Mouse (Mus musculus) 416B (cell line): ENCODE results near the gene Stard13.

Source experiments
- DNase-seq: peaks from one replicate; pipeline ENCODE4 v3.0.0; 2011; ENCODE audit warnings: low read depth

The Stard13 gene

GRCm38 (mm10) chr5:151142241-151142640, 91.4 kb downstream of the Stard13 start:
- DNase-seq: peak; percentile 31

GRCm38 (mm10) chr5:151137901-151138300, 95.7 kb downstream of the Stard13 start:
- DNase-seq: no peak

DNA sequence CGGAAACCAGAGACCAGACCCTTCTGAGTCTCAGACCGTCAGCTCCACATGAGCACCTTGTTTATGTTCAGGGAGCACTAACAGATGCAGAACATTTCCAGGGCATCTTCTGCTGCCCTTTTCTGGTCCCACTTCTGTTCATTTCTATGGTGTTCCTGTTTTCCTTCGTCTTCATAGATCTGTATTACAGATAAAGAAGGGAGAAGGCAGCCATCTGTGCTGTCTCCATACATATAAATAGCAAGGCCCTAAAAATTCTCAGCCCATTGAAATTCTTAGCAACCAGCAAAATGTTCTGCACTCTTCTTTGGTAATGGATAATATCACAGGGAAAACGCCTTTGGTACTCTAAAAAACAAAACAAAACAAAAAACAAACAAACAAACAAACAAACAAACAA, 96.3 kb downstream of the Stard13 start:
- DNase-seq: no peak

GRCm38 (mm10) chr5:151135965-151136364, 97.7 kb downstream of the Stard13 start:
- no peak for DNase-seq

DNA sequence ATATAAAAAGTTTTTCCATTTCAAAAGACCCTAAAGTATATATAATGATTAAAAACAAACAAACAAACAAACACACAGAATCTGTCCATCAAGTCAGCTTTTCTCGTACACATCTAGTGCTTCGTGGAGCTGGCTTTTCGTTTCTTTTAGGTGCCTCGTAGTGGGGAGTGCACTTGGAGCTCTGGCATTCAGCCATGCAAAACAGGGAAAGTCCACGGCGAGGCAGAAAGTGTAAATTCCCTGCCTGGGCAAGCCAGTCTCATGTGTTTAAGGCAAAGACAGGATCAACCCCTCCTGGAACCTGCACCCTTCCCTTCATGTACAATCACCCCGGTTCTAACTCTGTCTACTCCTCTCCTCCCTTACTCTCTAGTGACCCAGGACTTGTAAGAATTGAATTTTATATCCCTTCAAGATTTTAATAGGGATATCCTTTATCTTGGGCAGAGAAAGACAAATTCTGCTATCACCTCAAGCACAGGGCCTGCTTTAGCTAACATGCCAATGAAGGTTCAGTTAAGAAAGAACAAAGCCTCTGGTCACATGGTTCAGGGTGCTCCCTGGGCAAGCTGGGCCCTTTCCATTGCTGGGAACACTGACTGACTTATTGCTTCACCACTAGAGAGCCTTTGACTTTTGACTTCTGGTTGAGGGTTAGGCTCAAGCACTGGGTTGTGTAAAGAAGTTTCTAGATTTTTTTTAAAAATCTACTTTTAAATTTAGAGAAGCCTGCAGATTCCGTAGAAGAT, 98.4 kb downstream of the Stard13 start:
- no peak for DNase-seq

DNA sequence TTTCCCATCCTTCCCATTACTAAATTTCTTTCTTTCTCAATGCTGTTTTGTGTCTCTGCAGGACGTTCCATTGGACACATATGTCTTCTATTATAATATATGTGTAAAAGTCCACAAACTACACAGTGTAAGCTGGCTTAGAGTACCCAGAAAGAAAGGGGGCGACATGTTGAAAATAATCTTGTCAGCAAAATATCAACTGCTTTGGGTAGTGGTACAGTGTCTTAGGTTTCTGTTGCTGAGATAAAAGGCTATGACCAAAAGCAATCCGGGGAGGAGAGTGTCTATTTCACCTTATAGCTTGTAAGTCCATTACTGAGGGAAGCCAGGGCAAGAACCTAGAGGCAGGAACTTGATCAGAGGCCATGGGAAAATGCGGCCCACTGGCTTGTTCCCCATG, 99.4 kb downstream of the Stard13 start:
- DNase-seq: no peak

GRCm38 (mm10) chr5:151133744-151134143, 99.9 kb downstream of the Stard13 start:
- DNase-seq: no peak

DNA sequence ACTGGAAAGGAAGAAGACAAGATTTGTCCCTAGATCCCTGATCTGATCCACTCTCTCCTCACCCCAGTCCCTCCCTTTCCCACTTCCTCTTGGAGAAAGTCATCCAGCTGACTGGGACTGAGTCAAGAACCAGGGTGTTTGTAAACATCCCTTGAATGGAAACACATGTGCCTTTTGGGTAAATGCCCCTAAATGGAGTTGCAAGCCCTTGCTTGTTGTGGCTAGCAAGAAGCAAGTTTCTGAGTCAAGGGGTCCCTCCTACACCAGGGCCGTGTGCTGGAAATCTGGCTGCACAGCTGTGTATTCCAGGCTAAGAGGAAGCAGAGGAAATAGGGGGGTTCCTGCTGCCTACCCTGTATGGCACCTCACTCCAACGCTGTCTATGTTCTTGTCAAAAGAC, 103.9 kb downstream of the Stard13 start:
- DNase-seq: no peak

GRCm38 (mm10) chr5:151127298-151127717, 106.3 kb downstream of the Stard13 start:
- DNase-seq: no peak

GRCm38 (mm10) chr5:151126608-151127005, 107.0 kb downstream of the Stard13 start:
- DNase-seq: no peak

GRCm38 (mm10) chr5:151125985-151126607, 107.5 kb downstream of the Stard13 start:
- no peak for DNase-seq

DNA sequence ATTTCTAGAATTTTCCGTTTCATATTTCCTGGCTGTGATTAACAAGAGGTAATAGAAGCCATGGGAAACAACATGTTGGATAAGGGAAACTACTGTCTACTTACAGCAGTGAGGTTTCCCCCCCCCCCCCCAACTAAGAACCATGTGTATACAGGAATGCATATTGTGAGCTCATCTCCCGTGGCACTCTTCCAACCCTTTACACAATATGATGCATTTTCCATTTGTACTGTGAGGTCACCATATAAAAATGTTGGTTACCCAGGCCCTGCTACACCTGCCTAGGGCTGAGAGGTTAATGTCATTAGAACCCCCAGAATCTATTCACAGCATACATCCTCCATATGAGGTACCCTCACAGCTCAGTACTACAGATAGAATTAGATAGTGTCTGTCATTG, 115.8 kb downstream of the Stard13 start:
- DNase-seq: no peak

DNA sequence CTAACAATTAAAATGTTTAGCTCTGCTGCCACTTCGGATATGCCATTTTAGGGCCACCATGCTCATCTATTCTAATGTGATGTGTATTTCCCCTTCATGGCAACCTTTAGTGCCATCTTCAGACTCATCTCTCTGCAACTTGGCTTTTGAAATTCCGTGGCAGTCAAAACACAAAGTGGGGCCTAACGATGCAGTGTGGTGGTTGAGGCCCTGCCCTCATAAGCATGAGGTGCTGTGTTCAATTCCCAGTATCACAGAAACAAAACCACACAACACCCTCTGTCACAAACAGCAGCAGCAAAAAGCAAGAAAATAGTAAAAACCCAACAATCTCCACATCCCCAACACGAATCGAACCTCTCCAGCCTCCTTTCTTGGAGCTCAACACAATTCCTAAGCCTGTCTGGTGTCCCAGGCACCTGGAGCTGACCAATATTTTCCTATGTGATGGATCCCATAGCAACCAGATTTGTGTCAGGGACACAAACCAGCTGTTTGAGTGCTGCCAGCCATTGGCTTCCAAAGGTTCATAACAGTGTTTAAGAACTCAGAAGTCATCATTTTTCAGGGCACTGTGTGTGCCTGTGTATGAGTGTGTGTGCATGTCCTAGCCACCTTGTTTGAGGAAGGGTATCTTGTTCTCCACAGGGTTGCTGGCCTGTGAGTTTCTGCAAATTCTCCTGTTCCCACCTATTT, 117.3 kb downstream of the Stard13 start:
- no peak for DNase-seq

DNA sequence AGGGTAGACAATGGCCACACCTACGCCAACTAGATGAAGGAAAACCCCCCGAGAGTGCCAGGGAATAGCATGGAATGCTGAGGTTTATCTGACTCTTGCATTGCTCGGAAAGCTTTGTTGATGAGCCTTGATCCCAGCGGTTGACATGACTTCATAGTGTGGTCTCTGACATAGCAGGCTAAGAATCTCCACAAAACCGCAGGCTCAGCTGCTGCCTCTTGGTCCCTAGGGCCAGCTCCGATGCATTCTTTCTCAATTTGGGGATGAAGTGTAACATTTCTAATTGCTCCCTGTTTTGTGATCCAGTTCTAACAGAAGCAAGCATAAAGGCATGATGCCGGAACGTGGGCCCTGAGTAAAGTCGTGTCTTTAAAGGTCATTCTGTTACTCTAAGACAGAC, 120.9 kb downstream of the Stard13 start:
- DNase-seq: no peak

DNA sequence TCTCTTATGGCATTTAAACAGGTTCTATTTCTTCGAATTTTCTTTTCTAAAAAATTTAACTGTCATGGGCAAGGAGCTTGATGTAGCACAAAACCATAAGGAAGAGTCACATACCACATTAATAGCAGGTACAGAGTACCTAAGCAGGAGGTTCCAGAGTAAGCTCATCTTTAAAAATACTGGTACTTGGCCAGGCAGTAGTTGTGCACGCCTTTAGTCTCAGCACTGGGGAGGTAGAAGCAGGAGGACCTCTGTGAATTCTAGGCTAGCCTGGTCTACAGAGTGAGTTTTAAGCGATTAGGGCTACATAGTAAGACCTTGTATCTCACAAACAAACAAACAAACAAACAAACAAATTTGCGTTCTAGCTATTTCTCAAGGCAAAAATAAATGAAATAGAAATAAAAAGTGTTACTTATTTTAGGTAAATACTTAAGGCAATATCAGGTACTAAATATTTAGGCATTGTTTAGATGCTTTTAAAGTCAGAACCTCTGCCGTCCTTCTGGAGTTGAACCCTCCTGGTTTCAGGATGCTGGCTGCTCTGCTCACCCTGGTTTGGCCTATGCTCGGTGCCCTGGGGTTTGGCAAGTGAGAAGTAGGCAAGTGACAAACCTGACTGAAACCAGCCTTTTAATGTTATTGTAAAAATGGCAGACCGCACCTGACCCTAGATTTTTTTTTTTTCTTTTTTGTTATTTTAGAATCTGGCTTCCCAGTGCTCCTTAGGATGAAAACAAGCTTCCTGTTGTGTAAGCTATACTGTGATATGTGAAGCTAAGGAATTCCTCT, 122.4 kb downstream of the Stard13 start:
- DNase-seq: no peak

DNA sequence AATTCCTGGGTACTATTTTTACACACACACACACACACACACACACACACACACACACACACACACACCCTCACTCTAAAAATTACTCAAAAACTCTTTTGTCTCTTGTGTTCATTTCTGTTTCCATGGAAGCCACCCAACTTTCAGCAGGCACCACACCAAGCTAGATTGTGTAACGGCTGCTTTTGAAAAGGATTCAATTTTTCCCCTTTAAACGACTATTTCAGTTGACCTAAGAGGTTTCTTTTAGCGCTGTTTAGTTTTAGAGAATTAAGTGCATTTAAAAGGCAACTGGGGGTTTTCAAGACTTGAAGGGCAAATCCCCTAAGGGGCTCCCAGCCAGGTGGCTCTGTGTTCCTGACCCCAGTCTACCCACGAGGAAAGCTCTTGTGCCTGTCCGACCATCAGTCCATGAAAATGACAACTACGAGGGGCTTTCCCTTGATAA, 123.2 kb downstream of the Stard13 start:
- no peak for DNase-seq

- no peak for DNase-seq
Observed at GRCm38 (mm10) chr5:151109822-151110221, 123.8 kb downstream of the Stard13 start.

GRCm38 (mm10) chr5:151108955-151109354, 124.7 kb downstream of the Stard13 start:
- DNase-seq: no peak

- DNase-seq: no peak
Observed at GRCm38 (mm10) chr5:151108291-151108897, 125.2 kb downstream of the Stard13 start.

DNA sequence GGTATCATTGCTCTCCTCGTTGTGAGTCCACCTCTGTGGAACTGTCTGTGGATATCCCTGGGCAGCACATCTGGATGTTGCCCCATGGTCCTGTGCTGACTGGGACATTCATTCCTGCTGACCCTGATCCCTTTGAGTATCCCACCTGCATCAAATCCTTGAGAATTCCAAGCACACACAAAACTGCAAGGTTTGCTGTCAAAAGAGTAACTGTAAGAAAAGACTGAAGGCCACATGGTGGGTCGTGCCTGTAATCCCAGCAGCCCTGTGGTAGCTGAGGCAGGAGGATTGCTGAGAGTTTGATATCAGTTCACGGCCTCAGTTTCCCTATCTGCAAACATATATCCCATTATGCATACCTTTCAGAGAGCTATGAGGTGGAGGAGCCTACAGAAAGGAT, 126.8 kb downstream of the Stard13 start:
- no peak for DNase-seq

DNA sequence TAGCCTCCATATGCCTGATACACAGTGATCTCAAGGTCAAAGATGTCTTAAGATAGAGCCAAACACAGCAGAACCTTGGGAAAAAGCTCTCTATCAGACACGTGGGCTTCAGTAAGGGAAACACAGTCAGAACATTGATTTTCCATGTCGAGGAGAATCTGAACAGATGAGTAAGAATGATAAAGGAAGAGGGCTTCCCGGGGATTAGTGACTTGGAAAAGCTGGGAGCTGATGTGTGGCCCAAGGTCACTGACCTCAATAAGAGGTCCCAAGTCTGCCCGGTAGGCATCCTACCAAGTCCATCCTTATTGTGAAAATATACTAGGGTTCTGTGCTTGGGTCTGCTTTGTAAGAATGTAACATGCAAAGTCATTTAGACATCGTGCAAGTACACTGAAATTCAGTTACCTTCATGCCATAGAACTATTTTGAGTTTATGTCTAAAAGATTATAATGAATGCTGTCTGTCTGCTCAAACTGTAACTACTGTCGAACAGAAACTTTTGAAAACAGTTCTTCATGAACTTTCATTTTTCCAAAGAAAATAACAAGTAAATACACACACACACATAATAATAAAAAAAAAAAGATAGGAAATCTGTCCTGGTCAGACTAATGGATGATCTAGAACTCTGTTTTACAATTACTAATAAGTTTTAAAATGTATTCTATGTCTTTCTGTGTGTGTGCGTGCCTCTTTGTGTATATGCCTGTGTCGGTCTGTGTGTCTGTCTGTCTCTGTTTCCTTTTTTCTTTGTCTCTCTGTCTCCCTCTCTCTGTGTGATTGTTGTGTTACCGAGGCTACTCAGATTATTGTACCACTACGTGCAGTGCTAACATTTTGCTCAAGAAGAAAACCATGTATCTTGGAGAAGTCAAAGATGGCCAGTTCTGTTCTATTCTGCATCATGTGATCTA, 128.3 kb downstream of the Stard13 start:
- no peak for DNase-seq
